Mouse (Mus musculus): ENCODE results near the gene Ace3. TPM values are rescaled to one million over a fixed set of nuclear protein-coding genes. Genes with fewer than 3 reads are reported as not detected.
A peak's percentile ranks its signal among the peaks of the same experiment; 100 is the strongest.

Ace3 gene
- polyA plus RNA-seq (2015; fragmentation: Nextera tagmentation; extraction: Ambion mirVana) = not detected in 2 replicates

GRCm38 (mm10) chr11:105994375-105994774, at the start of gene Ace3:
TSS of gene Ace3 (plus strand) at chr11:105994675.
- 93% methylated on average over 3 of the region's 3 CpGs for WGBS
- H3K36me3 ChIP-seq = no peaks in the 10 kb centered on the region
- H3K4me1 ChIP-seq (replicated peaks) = no peaks in the 10 kb centered on the region

GRCm38 (mm10) chr11:105944770-105945672, 49.5 kb upstream of the Ace3 start:
- Histone ChIP-seq H3K4me3 (replicated peaks) (peak overlapping the region; percentile 52), H3K4me2 (replicated peaks) (peak overlapping the region; percentile 92), H3K9ac (peak overlapping the region; percentile 62; the same call in 1 of the 2 replicates), H3K9me3 (no peaks in the 10 kb centered on the region), H3K36me3 (no peaks in the 10 kb centered on the region), H3K27me3 (replicated peaks) (no peaks in the 10 kb centered on the region; the same call in 1 of the 2 replicates), H3K4me1 (replicated peaks) (peaks cover 18% of the 10 kb centered on the region; the same call in 1 of the 2 replicates), H3K27ac (peak overlapping the region; percentile 81)
- 58% methylated on average over 16 of the region's 16 CpGs for WGBS
- ATAC-seq = peak; percentile 17; the same call in 1 of the 2 replicates

More at GRCm38 (mm10) chr11:105994375-105994774, at the start of gene Ace3:
- H3K4me2 ChIP-seq (replicated peaks) = no peak within 1 kb of the TSS
- ATAC-seq = no peak
- no peak within 1 kb of the TSS for H3K27ac ChIP-seq
- no peaks in the 10 kb centered on the region for H3K9me3 ChIP-seq
- H3K4me3 ChIP-seq (replicated peaks) = no peak within 1 kb of the TSS
- no peak within 1 kb of the TSS for H3K9ac ChIP-seq
- no peaks in the 10 kb centered on the region for H3K27me3 ChIP-seq (replicated peaks)

GRCm38 (mm10) chr11:105946694-105947154, 47.8 kb upstream of the Ace3 start:
- H3K36me3 ChIP-seq = no peaks in the 10 kb centered on the region
- H3K4me2 ChIP-seq (replicated peaks) = no peak overlapping the region
- no peaks in the 10 kb centered on the region; the same call in 1 of the 2 replicates for H3K27me3 ChIP-seq (replicated peaks)
- H3K4me1 ChIP-seq (replicated peaks) = peaks cover 20% of the 10 kb centered on the region; the same call in 1 of the 2 replicates
- H3K4me3 ChIP-seq (replicated peaks) = no peak overlapping the region
- ATAC-seq = no peak
- peak overlapping the region; percentile 66 for H3K27ac ChIP-seq
- WGBS = 28% methylated on average over 11 of the region's 11 CpGs
- H3K9ac ChIP-seq = no peak overlapping the region
- H3K9me3 ChIP-seq = no peaks in the 10 kb centered on the region

GRCm38 (mm10) chr11:105948255-105948654, 46.2 kb upstream of the Ace3 start:
- Histone ChIP-seq H3K4me2 (replicated peaks) (no peak overlapping the region), H3K4me1 (replicated peaks) (peaks cover 20% of the 10 kb centered on the region; the same call in 1 of the 2 replicates), H3K36me3 (no peaks in the 10 kb centered on the region), H3K9me3 (no peaks in the 10 kb centered on the region), H3K9ac (no peak overlapping the region), H3K4me3 (replicated peaks) (no peak overlapping the region), H3K27ac (no peak overlapping the region), H3K27me3 (replicated peaks) (no peaks in the 10 kb centered on the region; the same call in 1 of the 2 replicates)
- WGBS = 63% methylated on average over 2 of the region's 2 CpGs
- ATAC-seq = no peak

- Histone ChIP-seq H3K9ac (no peak overlapping the region), H3K4me1 (replicated peaks) (0 out of 2 replicates have a peak, but pooled peaks cover 9% of the 10 kb centered on the region), H3K4me2 (replicated peaks) (no peak overlapping the region), H3K36me3 (no peaks in the 10 kb centered on the region), H3K4me3 (replicated peaks) (no peak overlapping the region), H3K27ac (no peak overlapping the region), H3K27me3 (replicated peaks) (no peaks in the 10 kb centered on the region), H3K9me3 (no peaks in the 10 kb centered on the region)
- ATAC-seq = peak; percentile 53; the same call in 1 of the 2 replicates
- 59% methylated on average over 4 of the region's 4 CpGs for WGBS
Measured at GRCm38 (mm10) chr11:105950519-105950918, 44.0 kb upstream of the Ace3 start.

GRCm38 (mm10) chr11:105951601-105952044, 42.9 kb upstream of the Ace3 start:
- no peak overlapping the region for H3K9ac ChIP-seq
- no peaks in the 10 kb centered on the region for H3K9me3 ChIP-seq
- no peak for ATAC-seq
- H3K4me1 ChIP-seq (replicated peaks) = 0 out of 2 replicates have a peak, but pooled peaks cover 3% of the 10 kb centered on the region
- no peaks in the 10 kb centered on the region for H3K27me3 ChIP-seq (replicated peaks)
- H3K4me3 ChIP-seq (replicated peaks) = no peak overlapping the region
- no peak overlapping the region for H3K27ac ChIP-seq
- no peaks in the 10 kb centered on the region for H3K36me3 ChIP-seq
- no peak overlapping the region for H3K4me2 ChIP-seq (replicated peaks)
- 60% methylated on average over 3 of the region's 3 CpGs for WGBS

GRCm38 (mm10) chr11:105952111-105952510, 42.4 kb upstream of the Ace3 start:
- ATAC-seq = no peak
- Histone ChIP-seq H3K9me3 (no peaks in the 10 kb centered on the region), H3K27me3 (replicated peaks) (no peaks in the 10 kb centered on the region), H3K4me2 (replicated peaks) (no peak overlapping the region), H3K9ac (no peak overlapping the region), H3K27ac (no peak overlapping the region), H3K4me1 (replicated peaks) (0 out of 2 replicates have a peak, but pooled peaks cover 3% of the 10 kb centered on the region), H3K36me3 (no peaks in the 10 kb centered on the region), H3K4me3 (replicated peaks) (no peak overlapping the region)
- WGBS = 84% methylated on average over 9 of the region's 9 CpGs

- H3K27me3 ChIP-seq (replicated peaks) = no peaks in the 10 kb centered on the region
- H3K4me1 ChIP-seq (replicated peaks) = 0 out of 2 replicates have a peak, but pooled peaks cover 3% of the 10 kb centered on the region
- 73% methylated on average over 12 of the region's 12 CpGs for WGBS
- H3K4me2 ChIP-seq (replicated peaks) = no peak within 1 kb of the TSS
- ATAC-seq = no peak
- no peaks in the 10 kb centered on the region for H3K36me3 ChIP-seq
- H3K4me3 ChIP-seq (replicated peaks) = no peak within 1 kb of the TSS
- H3K9ac ChIP-seq = no peak within 1 kb of the TSS
- H3K27ac ChIP-seq = no peak within 1 kb of the TSS
- no peaks in the 10 kb centered on the region for H3K9me3 ChIP-seq
Measured at GRCm38 (mm10) chr11:105952911-105953386, 41.5 kb upstream of the Ace3 start, which contains the start of gene Cyb561. TSS of gene Cyb561 (minus strand) at chr11:105953336.

GRCm38 (mm10) chr11:105953402-105953801, 41.1 kb upstream of the Ace3 start:
- 0 out of 2 replicates have a peak, but pooled peaks cover 3% of the 10 kb centered on the region for H3K4me1 ChIP-seq (replicated peaks)
- ATAC-seq = peak; percentile 16; the same call in 1 of the 2 replicates
- WGBS = 72% methylated on average over 6 of the region's 6 CpGs
- no peak overlapping the region for H3K27ac ChIP-seq
- H3K36me3 ChIP-seq = no peaks in the 10 kb centered on the region
- no peaks in the 10 kb centered on the region for H3K27me3 ChIP-seq (replicated peaks)
- no peak overlapping the region for H3K4me3 ChIP-seq (replicated peaks)
- H3K9me3 ChIP-seq = no peaks in the 10 kb centered on the region
- H3K4me2 ChIP-seq (replicated peaks) = no peak overlapping the region
- H3K9ac ChIP-seq = no peak overlapping the region

GRCm38 (mm10) chr11:105955815-105956430, 38.6 kb upstream of the Ace3 start:
- no peak overlapping the region for H3K4me2 ChIP-seq (replicated peaks)
- no peak overlapping the region for H3K27ac ChIP-seq
- ATAC-seq = no peak
- H3K9me3 ChIP-seq = no peaks in the 10 kb centered on the region
- H3K27me3 ChIP-seq (replicated peaks) = no peaks in the 10 kb centered on the region
- WGBS = 91% methylated on average over 28 of the region's 28 CpGs
- H3K4me3 ChIP-seq (replicated peaks) = no peak overlapping the region
- 0 out of 2 replicates have a peak, but pooled peaks cover 3% of the 10 kb centered on the region for H3K4me1 ChIP-seq (replicated peaks)
- H3K36me3 ChIP-seq = no peaks in the 10 kb centered on the region
- no peak overlapping the region for H3K9ac ChIP-seq

GRCm38 (mm10) chr11:105957501-105957900, 37.0 kb upstream of the Ace3 start:
- H3K4me1 ChIP-seq (replicated peaks) = 0 out of 2 replicates have a peak, but pooled peaks cover 3% of the 10 kb centered on the region
- WGBS = 62% methylated on average over 6 of the region's 6 CpGs
- no peak overlapping the region for H3K4me2 ChIP-seq (replicated peaks)
- no peaks in the 10 kb centered on the region for H3K36me3 ChIP-seq
- no peak overlapping the region for H3K27ac ChIP-seq
- H3K9me3 ChIP-seq = no peaks in the 10 kb centered on the region
- no peak overlapping the region for H3K9ac ChIP-seq
- H3K27me3 ChIP-seq (replicated peaks) = no peaks in the 10 kb centered on the region
- ATAC-seq = no peak
- H3K4me3 ChIP-seq (replicated peaks) = no peak overlapping the region

- H3K27ac ChIP-seq = no peak overlapping the region
Measured at GRCm38 (mm10) chr11:105958566-105958965, 35.9 kb upstream of the Ace3 start.

More at GRCm38 (mm10) chr11:105958566-105958965, 35.9 kb upstream of the Ace3 start:
- Histone ChIP-seq H3K9ac (no peak overlapping the region), H3K36me3 (no peaks in the 10 kb centered on the region), H3K4me3 (replicated peaks) (no peak overlapping the region), H3K4me2 (replicated peaks) (no peak overlapping the region), H3K9me3 (no peaks in the 10 kb centered on the region), H3K27me3 (replicated peaks) (no peaks in the 10 kb centered on the region), H3K4me1 (replicated peaks) (0 out of 2 replicates have a peak, but pooled peaks cover 3% of the 10 kb centered on the region)
- no peak for ATAC-seq
- 47% methylated on average over 1 of the region's 1 CpGs for WGBS

Measured in intestine, embryonic 15.5 days (tissue).